Mouse (Mus musculus): Measurements from ENCODE around the gene Ndufv3.

Ndufv3 gene

DNA sequence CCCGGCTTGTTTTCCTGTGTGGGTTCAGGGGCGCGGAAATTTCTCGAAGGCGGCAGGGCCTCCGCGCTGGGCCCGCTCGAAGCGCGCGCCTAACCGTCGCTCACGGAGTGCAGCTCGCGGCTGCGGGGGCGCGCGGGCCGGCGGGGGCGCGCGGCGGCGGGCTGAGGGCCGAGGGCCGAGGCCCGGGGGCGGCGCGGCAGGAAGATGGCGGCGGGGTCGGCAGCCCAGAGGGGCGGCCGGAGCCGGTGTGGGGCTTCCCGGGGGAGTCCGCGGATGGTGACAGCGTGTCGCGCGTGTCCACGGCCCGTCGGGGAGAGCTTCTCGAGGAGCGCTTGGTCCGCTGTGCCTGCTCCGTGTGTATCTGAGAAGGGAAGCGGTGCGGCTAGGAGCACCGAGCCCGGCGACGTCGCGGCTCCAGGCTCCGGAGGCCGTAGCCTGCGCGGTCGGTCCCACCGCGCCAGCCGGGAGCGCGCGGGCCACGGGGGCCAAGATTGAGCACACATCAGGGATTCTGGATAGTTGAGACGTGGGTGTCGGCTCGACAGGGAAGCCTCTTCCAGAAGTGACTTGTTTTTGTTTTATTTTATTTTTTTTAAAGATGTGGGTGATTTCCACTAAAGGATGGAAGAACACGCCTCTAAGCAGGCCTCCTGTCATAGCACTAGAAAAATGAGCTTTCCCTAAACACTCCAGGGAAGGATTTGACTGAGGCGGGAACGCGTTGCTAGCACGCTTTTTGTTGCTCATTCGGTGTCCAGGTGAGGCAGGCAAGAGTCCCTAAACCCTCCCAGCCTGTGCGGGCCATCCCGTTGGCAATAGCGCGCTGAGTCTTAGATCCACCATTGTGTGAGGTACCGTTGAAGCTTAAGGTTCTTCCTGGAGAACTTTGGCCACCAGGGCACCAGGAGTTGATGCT, 45.5 kb downstream of the Ndufv3 start:
- TF ChIP-seq CTCF (conservative IDR thresholded peaks at IDR 0.05; ENCODE audit: low read length) (no peak), NANOG (IDR thresholded peaks at IDR 0.05; ENCODE audit: borderline replicate concordance, low read length) (no peak), POU5F1 (IDR thresholded peaks at IDR 0.05; ENCODE audit: borderline replicate concordance, low read length) (no peak)
- Histone ChIP-seq H3K4me3 (replicated peaks; ENCODE audit: low read length) (peak overlapping the region; percentile 92), H3K9me3 (ENCODE audit: low read length) (no peaks in the 10 kb centered on the region), H3K36me3 (ENCODE audit: insufficient read depth, low read length) (peaks cover 28% of the 10 kb centered on the region), H3K27me3 (ENCODE audit: insufficient read depth, low read length) (no peaks in the 10 kb centered on the region), H3K4me1 (replicated peaks; ENCODE audit: low read depth, low read length) (peaks cover 58% of the 10 kb centered on the region)

DNA sequence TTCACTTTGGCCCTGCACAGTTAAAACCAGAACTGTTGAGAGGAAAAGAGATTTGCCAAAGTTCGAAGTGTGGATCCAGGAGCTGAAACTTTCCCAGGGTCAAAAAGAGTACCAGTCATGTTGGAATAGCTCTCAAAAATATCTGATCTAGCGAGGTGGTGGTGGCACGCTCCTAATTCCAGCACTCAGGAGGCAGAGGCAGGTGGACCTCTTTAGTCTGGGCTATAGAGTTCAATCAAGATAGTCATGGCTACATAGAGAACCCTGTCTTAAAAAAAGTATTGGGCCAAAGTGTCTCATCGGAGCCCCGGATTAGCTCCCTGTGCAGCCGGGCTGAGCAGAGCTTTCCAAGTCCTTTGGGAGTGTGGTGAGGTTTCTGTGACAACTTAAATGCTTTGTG, 46.4 kb downstream of the Ndufv3 start:
- H3K9me3 ChIP-seq (ENCODE audit: low read length), result no peaks in the 10 kb centered on the region
- TF ChIP-seq NANOG (IDR thresholded peaks at IDR 0.05; ENCODE audit: borderline replicate concordance, low read length), result no peak
- no peak for TF ChIP-seq POU5F1 (IDR thresholded peaks at IDR 0.05; ENCODE audit: borderline replicate concordance, low read length)
- no peak for TF ChIP-seq CTCF (conservative IDR thresholded peaks at IDR 0.05; ENCODE audit: low read length)
- H3K36me3 ChIP-seq (ENCODE audit: insufficient read depth, low read length), result peaks cover 28% of the 10 kb centered on the region
- H3K4me1 ChIP-seq (replicated peaks; ENCODE audit: low read depth, low read length), result peaks cover 62% of the 10 kb centered on the region
- no peaks in the 10 kb centered on the region for H3K27me3 ChIP-seq (ENCODE audit: insufficient read depth, low read length)
- H3K4me3 ChIP-seq (replicated peaks; ENCODE audit: low read length), result peak overlapping the region; percentile 92

DNA sequence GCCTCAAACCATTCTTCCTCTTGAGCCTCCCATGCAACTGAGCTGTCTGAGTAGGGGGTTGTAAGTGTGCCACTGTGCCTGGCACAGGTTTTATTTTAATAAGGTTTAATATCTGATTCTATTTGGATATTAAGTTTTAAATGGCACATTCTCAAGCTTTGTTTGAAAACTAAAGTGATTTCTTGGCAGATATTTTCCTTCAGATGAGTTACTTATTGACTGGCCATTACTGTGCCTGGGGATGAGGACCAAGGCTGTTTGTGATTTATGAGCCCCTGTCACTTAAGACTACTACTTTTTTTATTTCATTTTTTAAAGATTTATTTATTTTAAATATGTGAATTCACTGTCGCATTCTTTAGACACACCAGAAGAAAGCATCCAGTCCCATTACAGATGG, 49.8 kb downstream of the Ndufv3 start:
- peaks cover 57% of the 10 kb centered on the region for H3K4me1 ChIP-seq (replicated peaks; ENCODE audit: low read depth, low read length)
- TF ChIP-seq POU5F1 (IDR thresholded peaks at IDR 0.05; ENCODE audit: borderline replicate concordance, low read length), result no peak
- no peak for TF ChIP-seq CTCF (conservative IDR thresholded peaks at IDR 0.05; ENCODE audit: low read length)
- TF ChIP-seq NANOG (IDR thresholded peaks at IDR 0.05; ENCODE audit: borderline replicate concordance, low read length), result no peak
- H3K27me3 ChIP-seq (ENCODE audit: insufficient read depth, low read length), result no peaks in the 10 kb centered on the region
- peaks cover 28% of the 10 kb centered on the region for H3K36me3 ChIP-seq (ENCODE audit: insufficient read depth, low read length)
- no peak overlapping the region for H3K4me3 ChIP-seq (replicated peaks; ENCODE audit: low read length)
- no peaks in the 10 kb centered on the region for H3K9me3 ChIP-seq (ENCODE audit: low read length)

DNA sequence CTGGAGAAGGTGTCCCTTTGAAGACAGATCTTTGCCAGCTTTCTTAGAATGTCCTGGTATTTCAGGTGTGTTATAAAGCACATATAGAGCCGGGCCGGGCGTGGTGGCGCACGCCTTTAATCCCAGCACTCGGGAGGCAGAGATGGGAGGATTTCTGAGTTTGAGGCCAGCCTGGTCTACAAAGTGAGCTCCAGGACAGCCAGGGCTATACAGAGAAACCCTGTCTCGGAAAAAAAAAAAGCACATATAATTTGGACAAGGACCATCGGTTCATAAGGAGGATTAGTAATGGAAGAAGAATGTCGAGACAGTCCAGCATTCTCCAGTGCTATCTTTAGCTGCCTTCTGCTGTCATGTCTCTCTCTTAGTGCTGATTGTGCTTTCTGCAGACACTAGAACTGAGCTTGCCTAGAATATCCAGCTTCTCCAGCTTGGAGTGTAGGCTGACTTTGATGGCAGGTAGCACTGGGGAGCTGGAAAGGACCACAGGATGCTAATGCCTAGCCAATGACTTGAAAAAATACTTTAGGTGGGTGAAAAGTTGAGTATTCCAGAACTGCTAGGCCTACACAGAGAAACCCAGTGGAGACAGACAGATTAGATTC, 50.5 kb downstream of the Ndufv3 start:
- Histone ChIP-seq H3K27me3 (ENCODE audit: insufficient read depth, low read length) (no peaks in the 10 kb centered on the region), H3K4me1 (replicated peaks; ENCODE audit: low read depth, low read length) (peaks cover 63% of the 10 kb centered on the region), H3K36me3 (ENCODE audit: insufficient read depth, low read length) (peaks cover 31% of the 10 kb centered on the region), H3K9me3 (ENCODE audit: low read length) (no peaks in the 10 kb centered on the region), H3K4me3 (replicated peaks; ENCODE audit: low read length) (no peak overlapping the region)
- TF ChIP-seq CTCF (conservative IDR thresholded peaks at IDR 0.05; ENCODE audit: low read length) (no peak), NANOG (IDR thresholded peaks at IDR 0.05; ENCODE audit: borderline replicate concordance, low read length) (no peak), POU5F1 (IDR thresholded peaks at IDR 0.05; ENCODE audit: borderline replicate concordance, low read length) (no peak)

DNA sequence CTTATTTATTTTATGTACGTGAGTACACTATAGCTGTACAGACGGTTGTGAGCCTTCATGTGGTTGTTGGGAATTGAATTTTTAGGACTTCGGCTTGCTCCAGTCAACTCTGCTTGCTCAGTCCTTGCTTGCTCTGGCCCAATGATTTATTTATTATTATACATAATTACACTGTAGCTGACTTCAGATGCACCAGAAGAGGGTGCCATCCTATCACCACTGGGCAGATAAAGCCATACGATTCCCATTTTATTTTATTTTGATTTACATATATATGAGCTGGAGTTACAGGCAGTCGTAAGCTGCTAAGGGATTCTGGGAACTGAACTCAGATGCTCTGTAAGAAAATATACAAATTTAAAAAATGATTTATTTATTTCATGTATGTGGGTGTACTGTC, 51.8 kb downstream of the Ndufv3 start:
- no peak for TF ChIP-seq POU5F1 (IDR thresholded peaks at IDR 0.05; ENCODE audit: borderline replicate concordance, low read length)
- TF ChIP-seq NANOG (IDR thresholded peaks at IDR 0.05; ENCODE audit: borderline replicate concordance, low read length), result no peak
- H3K4me1 ChIP-seq (replicated peaks; ENCODE audit: low read depth, low read length), result peaks cover 65% of the 10 kb centered on the region
- peaks cover 31% of the 10 kb centered on the region for H3K36me3 ChIP-seq (ENCODE audit: insufficient read depth, low read length)

DNA sequence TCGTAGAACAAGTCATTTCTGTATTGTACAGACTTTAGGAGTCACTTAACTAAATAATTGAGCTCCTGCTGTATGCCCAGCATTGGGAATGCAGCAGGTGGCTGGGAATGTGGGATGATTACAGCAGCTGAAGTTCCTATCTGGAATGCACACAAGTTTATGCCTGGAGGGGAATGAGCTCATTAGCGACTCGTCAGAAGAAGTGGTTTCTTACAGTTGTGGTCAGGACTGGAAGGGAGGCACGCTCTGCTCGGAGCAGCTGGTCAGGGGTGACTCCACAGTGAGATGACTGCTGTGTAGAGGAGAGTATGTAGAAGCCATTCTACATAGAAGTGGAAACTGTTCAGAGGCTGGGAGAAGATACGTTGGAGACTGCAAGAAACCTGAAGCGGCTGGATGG, 54.7 kb downstream of the Ndufv3 start:
- H3K9me3 ChIP-seq (ENCODE audit: low read length), result no peaks in the 10 kb centered on the region
- peaks cover 66% of the 10 kb centered on the region for H3K4me1 ChIP-seq (replicated peaks; ENCODE audit: low read depth, low read length)
- H3K4me3 ChIP-seq (replicated peaks; ENCODE audit: low read length), result no peak overlapping the region
- H3K36me3 ChIP-seq (ENCODE audit: insufficient read depth, low read length), result 0 out of 2 replicates have a peak, but pooled peaks cover 6% of the 10 kb centered on the region
- no peak for TF ChIP-seq CTCF (conservative IDR thresholded peaks at IDR 0.05; ENCODE audit: low read length)
- TF ChIP-seq NANOG (IDR thresholded peaks at IDR 0.05; ENCODE audit: borderline replicate concordance, low read length), result no peak
- no peak for TF ChIP-seq POU5F1 (IDR thresholded peaks at IDR 0.05; ENCODE audit: borderline replicate concordance, low read length)
- no peaks in the 10 kb centered on the region for H3K27me3 ChIP-seq (ENCODE audit: insufficient read depth, low read length)

More for the DNA sequence above, 51.8 kb downstream of the Ndufv3 start:
- Histone ChIP-seq H3K9me3 (ENCODE audit: low read length) (no peaks in the 10 kb centered on the region), H3K4me3 (replicated peaks; ENCODE audit: low read length) (no peak overlapping the region), H3K27me3 (ENCODE audit: insufficient read depth, low read length) (no peaks in the 10 kb centered on the region)

DNA sequence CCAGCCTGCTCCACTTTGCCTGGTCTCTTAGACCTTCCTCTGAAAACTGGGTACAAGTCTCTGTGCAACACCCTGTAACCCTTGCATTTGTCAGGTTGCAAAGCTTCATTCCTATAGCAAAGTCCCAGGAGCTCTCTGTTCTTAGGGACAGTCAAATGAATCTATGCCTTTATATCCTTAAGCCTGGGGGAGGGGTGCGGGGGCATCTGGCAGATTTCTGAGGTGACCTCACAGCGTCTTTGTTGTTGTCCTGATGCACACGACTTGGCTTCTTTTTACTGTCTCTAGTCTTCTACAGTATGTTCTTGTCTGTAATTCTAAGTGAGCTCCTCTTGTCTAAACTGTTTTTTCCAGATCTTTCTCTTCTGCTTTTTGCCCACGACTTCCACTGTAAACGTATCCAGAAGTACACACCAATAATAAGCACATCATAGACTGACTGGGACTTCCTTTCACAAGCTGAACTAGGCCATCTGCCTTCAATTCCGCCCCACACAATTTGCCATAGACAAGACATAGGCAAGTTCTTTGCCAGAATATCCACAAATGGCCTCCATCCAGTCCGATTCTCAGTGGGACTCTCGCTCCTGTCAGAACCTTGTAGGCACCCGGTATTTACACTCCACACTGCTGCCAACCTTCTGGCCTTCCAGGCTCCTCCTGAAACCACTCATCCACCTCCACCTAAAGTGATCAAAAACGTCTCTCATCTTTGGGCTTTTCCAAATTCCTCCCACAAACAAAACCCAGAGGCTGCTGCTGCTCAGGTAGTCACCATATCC, 56.7 kb downstream of the Ndufv3 start:
- TF ChIP-seq CTCF (conservative IDR thresholded peaks at IDR 0.05; ENCODE audit: low read length) (no peak), POU5F1 (IDR thresholded peaks at IDR 0.05; ENCODE audit: borderline replicate concordance, low read length) (no peak), NANOG (IDR thresholded peaks at IDR 0.05; ENCODE audit: borderline replicate concordance, low read length) (no peak)
- no peaks in the 10 kb centered on the region for H3K9me3 ChIP-seq (ENCODE audit: low read length)
- 0 out of 2 replicates have a peak, but pooled peaks cover 6% of the 10 kb centered on the region for H3K36me3 ChIP-seq (ENCODE audit: insufficient read depth, low read length)
- H3K27me3 ChIP-seq (ENCODE audit: insufficient read depth, low read length), result no peaks in the 10 kb centered on the region
- H3K4me1 ChIP-seq (replicated peaks; ENCODE audit: low read depth, low read length), result peaks cover 73% of the 10 kb centered on the region
- no peak overlapping the region for H3K4me3 ChIP-seq (replicated peaks; ENCODE audit: low read length)

DNA sequence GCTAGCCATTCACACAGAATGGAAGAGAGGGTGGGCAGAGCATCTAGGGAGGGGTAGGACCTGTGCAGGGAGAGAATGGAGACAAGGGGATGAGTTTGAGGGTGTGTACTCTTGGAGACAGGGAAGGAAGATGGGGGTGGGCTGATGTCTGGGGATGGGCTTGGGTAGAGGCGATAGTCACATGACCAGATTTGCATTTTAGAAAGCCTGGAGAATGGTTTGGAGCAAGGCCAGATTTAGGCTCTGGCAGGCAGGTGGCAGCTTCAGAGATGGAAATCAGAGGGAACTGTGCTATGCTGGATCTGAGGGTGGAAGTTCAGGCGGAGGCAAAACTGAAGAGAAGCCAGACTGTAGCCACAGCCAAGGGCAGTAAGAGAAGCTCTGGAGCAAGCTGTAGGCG, 60.4 kb downstream of the Ndufv3 start:
- no peaks in the 10 kb centered on the region for H3K27me3 ChIP-seq (ENCODE audit: insufficient read depth, low read length)
- H3K4me1 ChIP-seq (replicated peaks; ENCODE audit: low read depth, low read length), result peaks cover 98% of the 10 kb centered on the region
- H3K4me3 ChIP-seq (replicated peaks; ENCODE audit: low read length), result peak overlapping the region; percentile 51
- no peak for TF ChIP-seq POU5F1 (IDR thresholded peaks at IDR 0.05; ENCODE audit: borderline replicate concordance, low read length)
- no peak for TF ChIP-seq NANOG (IDR thresholded peaks at IDR 0.05; ENCODE audit: borderline replicate concordance, low read length)
- no peak for TF ChIP-seq CTCF (conservative IDR thresholded peaks at IDR 0.05; ENCODE audit: low read length)
- no peaks in the 10 kb centered on the region for H3K9me3 ChIP-seq (ENCODE audit: low read length)
- H3K36me3 ChIP-seq (ENCODE audit: insufficient read depth, low read length), result peaks cover 28% of the 10 kb centered on the region

Measured in E14TG2a.4 (cell line).